Mouse (Mus musculus): ENCODE measurements around the gene P2ry12.

Gene P2ry12

DNA sequence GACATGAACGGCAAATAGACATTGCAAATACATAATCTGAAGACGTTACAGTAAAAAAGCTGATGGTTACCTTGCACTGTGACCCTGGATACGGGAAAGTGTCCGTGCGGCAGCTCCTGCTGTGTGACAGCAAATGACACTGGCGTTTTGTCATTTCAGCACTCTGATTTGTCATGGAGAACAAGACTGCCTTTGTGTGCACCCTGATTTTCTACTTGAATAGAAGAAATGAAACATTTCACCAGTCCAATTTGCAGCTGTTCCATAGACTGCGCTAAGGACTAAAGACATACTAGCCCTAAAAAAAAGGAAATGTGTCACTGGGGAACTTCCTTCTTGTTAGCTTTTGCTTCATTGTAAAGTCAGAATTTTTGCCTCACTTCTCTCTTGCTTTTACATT, at the start of gene P2ry12:
Gene P2ry12 (minus strand): TSS at position 168 of the 400 bp plus-strand sequence.
- no peak for DNase-seq (ENCODE audit: low spot score in 2 of 2)

DNA sequence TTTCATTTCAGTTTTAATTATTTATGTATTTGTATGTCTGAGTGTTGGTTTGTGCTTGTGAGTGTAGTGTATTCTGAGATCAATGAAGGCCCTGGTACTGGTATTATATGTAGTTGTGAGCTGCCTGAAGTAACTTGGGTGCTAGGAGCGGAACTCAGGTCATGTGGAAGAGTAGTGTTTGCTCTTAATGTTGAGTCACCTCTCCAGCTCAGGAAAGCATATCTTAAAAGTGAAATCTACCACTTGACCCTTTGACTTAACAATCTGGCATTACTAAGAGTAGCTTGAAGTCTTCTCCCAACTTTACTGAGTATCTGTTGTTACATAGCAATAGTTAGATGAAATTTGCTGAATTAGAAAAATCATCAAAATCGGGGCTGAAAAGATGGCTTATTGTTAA, 42.8 kb upstream of the P2ry12 start:
- no peak for DNase-seq (ENCODE audit: low spot score in 2 of 2)

DNA sequence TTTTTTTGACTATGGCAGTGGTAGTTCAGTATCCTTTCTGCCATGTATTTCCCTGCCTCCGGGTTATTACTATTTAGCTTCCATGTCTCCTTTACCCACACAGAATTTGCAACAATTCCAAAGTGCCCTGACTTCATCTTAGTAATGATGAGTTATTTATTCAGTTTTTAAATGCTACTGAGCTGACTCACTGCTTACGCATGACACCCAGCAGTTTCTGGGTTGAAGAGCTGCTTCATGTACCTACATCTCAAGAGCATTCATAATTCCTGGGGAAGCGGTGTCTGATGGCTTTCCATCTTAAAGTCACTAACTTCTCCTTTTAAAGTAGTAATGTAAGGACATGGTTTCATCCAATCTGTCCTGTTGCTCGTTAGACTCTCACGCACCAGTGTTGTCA, 42.3 kb upstream of the P2ry12 start:
- DNase-seq (ENCODE audit: low spot score in 2 of 2) = no peak

DNA sequence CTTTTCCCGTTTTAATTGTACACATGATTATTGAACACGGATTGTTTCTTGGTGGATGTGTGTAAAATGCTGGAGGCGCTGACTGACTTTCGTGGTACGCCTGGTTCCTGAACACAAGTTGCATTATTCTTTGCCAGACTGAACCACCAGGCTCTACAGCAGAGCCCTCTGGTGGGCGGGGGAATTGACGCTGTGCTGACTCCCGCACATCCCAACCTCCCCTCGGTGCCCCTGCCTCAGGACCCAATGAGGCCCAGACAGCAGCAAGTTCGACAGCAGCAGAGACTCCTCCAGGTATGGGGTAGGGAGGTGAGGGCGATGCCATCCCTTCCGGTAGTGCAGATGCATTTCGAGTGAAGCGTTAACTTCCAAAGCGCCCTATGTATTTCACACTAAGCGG, 35.0 kb upstream of the P2ry12 start:
- DNase-seq (ENCODE audit: low spot score in 2 of 2) = no peak

DNA sequence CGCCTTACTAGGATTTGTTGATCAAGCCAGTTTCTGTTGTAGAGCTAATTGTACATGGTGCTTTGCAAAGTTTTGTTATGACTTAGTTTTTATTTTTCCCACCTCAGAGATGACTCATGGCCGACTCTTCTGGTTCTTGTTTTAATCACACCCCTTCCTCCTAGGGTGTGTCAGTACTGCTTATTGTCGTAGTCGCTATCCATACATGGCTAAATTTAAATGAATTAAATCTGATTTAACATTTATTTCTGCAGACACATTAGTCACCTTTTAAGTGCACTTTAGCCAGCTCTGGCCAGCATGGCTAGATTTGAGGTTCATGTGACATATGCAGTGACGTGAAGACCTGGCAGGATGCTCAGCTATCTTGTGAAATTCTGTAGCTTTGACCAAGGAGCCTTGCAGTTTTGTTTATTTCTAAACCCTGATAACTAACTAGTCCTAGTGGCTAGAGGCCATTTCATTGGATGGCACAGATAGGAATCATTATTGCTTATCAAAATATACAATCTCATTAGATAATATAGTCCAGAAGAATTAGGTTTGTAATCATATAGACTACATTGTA, 34.0 kb upstream of the P2ry12 start:
- no peak for DNase-seq (ENCODE audit: low spot score in 2 of 2)

DNA sequence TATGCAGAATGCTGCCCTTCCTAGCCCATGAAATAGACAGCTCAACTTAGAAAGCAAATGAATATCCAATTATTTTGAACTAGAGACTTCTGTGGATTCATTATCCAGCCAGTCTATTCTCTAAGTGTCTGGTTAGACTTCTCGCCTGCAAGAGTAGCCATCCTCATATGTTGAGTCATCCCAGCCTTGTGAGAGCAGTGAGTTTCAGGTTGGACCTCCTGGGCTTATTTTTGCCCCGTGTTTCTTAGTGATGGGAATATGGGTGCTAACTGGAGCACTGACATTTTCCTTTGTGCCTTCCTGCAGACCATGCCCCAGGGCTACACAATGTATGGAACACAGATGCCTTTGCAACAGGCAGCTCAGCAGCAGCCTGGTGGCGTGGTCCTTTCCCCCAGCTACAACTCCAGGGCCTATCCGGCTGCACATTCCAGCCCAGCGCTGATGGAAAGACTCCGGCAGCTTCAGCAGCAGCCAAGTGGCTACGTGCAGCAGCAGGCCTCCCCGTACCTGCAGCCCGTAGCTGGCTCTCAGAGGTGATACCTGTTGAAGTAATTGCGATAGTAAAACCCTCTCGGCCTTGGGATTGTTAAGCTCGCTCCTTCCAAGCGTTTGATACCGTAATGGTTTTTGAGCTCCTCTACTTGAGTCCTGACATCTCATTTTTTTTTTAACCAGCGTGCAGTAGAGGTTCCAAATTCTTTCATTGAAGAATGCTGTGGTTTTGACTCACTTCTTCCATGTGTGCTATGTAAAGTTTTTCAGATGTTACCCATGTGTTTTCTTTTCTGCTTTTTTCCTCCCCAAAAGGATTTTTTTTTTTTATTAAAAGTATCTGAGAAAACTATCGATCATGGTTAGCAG, 33.3 kb upstream of the P2ry12 start:
- no peak for DNase-seq (ENCODE audit: low spot score in 2 of 2)

DNA sequence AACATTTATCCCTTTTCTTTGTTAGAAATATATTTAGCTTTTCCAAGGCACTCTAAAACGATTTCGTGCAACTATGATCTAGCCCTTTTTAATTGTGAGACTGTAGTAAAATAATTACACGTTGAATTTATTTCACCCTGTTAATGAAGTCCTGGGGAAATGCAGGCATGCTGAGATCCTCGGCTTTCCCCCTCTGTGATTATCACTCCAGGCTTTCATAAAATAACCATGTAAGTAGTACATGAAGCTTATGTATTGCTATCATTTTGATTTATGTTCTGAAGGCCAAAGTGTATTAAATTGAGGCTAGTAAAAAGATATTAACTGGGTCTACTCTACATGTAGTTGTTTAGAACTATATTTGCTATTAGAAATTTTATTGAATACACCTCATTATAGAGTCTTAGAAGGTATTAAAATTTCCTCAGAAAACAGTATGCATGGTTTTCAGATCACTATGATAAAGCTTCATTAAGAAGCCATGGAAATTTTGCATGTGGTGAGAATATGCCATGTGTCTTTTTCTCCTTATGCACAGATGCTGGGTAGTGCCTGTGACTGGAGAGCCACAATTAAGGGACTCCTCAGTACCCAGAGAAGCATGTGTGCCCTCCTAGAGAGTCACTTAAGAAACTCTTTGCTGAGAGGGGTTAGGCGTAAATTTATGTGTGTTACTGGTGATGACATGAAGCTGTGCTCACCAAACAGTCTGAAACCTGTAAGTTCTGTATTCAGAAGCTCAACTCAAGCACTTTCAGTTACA, 30.9 kb upstream of the P2ry12 start:
- DNase-seq (ENCODE audit: low spot score in 2 of 2) = no peak

DNA sequence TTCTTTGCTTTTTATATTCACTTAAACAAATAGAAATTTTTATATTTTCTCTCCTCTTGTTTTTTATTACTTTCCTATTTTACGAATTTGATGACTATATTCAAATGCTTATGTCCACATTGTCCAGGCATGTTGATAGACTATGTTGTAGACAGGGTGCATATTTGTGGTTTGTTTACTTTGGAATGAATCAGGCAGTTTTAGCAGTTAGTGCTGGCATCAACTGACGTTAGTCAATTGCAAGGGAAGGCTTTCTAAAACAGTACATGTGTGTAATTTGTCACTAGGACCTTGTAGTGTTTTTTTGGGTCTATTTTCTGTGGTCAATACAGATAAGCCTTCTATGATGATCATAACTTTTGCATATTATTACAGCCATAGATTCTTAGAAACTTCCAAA, 27.9 kb upstream of the P2ry12 start:
- no peak for DNase-seq (ENCODE audit: low spot score in 2 of 2)

DNA sequence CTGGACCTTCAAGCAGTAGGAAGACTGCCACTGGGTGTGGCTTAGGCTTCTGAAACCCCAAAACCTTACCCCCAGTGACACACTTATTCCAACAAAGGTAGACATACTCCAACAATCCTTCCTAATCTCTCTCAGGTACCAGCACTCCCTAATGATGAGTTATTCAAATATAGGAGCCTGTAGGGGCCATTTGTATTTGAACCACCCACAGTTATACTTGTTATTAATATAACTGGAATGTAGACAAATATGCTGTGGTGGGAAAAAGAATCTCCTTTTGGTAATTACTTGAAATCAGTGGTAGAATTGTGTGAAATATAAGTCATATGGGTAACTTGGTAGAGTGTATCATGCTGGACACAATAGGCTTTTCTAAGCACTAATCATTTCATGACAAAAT, 15.9 kb upstream of the P2ry12 start:
- DNase-seq (ENCODE audit: low spot score in 2 of 2) = no peak

DNA sequence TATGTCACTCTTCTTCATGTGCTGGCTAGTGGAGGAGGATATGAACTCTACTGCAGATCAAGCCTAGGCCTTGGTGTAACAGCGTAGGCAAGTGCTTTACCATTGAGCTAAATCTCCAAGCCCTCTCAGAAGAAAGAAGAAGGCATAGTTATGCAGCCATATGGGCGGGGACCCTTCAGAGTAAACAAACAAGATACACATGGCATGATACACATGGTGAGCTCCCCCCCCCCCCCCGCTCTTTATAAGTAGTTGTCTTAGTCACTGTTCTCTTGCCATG, 15.5 kb upstream of the P2ry12 start:
- no peak for DNase-seq (ENCODE audit: low spot score in 2 of 2)

DNA sequence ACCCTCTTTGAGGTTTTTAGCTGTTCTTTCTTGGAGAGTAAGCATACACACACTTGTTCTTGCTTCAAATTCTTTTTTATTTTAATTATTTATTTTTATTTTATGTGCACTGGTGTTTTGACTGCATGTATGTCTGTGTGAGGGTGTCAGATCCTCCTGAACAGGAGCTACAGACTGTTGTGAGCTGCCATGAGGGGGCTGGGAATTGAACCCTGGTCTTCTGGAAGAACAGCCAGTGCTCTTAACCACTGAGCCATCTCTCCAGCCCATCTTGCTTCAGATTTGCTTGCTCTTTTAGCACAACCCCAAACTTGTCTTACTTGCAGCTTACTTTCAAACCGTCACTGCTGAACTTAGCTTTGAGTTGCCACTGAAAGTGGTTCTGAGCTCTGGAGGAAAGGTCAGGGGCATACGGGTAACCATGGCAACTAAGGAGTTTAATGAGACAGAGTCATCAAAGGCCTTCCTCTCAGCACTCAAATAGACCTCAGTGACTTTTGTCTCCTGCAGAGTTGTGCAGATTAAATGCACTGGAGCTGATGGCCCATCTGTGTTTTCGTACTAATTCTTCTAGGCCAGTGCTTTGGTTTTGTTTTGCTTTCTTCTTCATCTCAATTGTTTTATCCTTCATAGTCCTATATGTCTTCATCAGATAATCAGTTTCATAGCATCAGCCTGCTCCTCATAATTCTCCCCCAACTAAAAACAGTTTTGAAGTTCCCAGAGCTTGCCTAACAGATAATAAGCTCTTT, 15.0 kb upstream of the P2ry12 start:
- no peak for DNase-seq (ENCODE audit: low spot score in 2 of 2)

DNA sequence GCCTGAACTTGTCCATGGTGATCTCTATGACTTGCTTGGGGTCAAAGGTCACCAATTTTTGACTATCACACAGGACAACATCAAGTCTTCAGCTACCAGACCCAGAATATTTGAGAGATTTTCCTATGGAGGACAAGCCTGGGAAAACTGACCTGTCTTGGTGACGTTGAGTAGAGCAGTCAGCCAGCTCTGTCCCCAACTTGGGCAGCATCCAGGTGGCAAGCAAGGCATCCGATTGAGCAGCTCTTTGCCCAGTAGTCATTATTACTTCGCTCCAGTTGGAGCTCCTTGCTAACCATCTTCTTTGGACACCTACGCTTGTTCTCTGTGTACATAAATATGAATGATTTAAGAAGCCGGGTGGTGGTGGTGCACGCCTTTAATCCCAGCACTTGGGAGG, 8.1 kb upstream of the P2ry12 start:
- DNase-seq (ENCODE audit: low spot score in 2 of 2) = no peak

DNA sequence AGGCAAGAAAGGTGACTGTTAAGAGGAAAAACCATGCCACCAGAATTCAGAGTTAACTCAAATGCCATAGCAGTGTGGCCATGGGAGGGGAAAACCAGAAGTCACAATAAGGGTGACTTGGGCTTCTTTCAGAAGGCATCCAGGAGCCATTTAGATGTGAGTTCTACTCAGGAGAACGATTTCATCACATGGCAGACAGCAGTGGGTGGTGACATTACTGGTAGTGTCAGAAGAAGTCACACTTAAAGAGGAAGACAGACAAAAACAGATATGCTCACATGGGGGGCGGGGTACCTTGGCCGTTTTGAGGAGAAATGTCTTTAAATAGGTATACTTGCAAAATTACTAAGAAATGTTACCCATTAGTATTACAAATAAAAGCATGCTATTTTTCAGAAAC, 1.3 kb upstream of the P2ry12 start:
- no peak for DNase-seq (ENCODE audit: low spot score in 2 of 2)

DNA sequence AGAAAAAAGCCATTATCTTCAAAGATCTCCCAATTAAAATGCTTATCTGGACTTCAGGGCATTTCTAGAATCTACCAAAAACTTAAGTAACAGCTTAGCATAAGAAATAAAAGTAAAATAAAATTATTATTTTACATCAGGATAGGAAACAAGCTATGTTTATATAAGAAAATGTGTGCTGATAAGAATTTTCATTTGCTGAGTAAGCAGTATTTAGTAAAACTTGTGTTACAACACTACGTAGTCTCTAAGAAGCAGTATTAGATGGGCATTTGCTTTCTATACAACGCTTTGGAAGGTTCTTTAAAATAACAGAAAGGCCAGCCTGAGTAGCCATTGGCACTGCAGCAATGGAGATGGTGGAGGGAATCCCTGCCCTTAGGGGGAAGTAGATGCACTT, 746 bp upstream of the P2ry12 start:
- DNase-seq (ENCODE audit: low spot score in 2 of 2) = no peak

DNA sequence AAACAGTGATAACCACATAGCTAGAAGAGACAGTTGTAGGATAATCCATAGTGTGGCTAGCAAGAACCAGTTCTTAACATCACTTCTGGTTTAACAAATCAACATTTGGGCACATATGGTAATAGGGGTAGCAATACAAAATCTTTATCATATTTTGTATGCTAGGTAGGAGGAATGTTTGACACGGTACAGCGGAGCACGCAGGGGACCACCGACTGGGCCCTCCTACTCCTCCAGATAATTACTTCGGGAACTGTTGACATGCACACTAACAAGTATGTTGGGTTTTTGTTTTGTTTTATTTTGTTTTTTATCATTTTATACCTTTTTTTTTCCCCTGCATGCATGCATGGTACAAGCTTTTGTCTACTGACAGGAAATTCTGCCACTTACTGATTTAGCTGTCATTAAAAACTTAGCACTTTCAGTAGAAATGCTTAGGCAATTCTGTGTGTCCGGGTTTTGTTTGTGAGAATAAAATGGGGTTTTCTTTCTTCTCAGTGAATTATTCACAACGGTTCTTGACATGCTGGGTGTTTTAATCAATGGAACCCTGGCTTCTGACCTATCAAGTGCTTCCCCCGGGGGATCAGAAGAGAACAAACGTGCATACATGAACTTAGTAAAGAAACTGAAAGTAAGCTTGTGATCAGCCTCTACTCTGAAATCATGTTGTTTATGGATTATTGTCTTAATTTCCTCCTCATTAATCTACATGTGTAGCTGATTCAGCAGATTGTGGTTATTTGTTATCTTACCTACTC, 780 bp downstream of the P2ry12 start:
- no peak for DNase-seq (ENCODE audit: low spot score in 2 of 2)

DNA sequence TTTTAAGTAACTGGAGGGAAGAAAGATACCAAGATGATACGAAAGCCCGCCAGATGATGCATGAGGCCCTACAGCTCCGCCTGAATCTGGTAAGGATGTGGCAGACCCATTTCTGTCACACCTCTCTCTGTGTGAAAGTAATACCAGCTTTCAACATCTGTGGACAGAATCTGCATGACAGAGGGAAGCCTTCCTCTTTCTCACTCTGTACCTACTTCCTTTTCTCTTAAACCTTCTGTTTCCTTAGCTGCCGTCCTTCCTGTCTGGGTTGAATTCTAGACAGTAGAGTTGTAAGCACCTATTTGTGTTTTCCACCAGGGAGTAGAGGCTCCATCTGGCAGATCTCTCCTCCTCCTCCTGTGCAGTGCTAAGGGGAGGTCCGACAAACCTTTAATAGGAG, 1.9 kb downstream of the P2ry12 start:
- DNase-seq (ENCODE audit: low spot score in 2 of 2) = no peak

DNA sequence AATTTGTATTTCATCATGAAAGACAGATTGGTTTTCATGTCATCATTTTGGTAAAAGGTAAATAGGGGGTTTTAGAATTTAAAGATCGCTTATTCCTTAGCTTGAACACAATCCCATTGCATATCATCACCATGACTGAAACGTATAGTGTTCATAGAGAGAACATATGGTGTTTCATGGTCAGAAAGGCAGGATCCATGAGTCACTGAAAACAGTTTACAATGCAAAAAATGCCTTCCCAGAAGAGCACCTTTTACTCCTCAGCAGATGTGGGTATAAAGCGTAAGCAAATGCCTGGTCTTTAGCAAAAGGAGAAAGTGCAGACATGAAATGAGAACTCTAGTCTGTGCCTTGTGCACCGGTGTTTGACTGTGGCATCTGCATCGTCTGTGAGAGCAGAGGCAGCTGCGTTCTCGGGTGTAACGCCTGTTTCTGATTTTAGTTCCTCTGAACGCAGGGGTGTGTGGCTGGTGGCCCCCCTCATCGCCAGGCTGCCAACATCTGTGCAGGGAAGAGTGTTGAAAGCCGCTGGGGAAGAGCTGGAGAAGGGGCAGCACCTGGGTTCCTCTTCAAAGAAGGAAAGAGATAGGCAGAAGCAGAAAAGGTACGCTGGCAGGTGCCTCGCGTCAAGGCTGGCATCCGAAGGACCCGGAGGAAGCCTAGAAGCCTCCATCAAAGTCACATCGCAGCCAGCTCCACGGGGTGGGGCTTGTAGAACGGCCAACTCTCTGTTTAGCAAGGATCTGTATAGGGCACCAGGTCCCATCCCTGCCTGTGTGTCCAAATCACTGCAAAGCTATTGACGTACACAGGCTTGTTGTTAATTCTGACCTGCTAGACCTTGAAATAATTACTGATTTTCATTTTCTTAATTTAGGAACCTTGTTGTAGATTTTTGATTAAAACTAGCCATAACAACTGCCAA, 4.7 kb downstream of the P2ry12 start:
- DNase-seq (ENCODE audit: low spot score in 2 of 2) = peak; percentile 22 to 34

DNA sequence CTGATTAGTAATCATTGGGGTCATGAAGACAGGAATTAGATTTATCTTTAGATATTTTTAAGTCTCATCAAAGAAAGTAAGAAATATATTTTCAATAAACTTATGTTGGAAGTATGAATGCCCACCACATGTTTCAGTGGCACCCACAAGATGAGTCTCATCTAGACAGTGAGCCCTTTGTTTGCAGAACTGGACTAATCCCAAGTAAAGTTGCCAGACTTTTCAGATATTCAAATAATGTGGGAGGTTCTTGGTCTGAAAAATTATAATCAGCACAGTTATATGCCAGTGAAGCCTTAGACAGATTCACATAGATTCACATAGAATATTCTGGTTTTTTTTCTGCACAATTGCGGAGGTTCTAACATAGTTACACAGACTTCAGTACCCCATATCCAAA, 12.2 kb downstream of the P2ry12 start:
- no peak for DNase-seq (ENCODE audit: low spot score in 2 of 2)

DNA sequence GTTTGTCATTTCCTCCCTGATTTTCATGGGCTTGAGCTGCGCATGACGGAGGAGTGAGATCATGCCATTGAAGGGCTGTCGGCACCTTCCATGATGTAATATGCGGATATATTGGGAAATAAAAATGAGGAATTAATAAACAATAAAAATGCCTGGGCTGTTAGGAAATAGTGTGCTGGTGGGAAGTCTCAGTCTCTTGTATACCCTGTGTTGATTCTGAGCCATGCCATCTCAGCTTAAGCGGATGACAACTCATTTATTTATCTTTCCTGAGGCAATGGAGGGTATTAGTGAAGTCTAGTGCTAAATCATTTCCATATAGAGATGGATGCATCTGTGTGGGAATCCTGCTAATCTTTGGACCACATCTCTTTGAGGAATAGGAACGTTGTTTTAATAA, 14.6 kb downstream of the P2ry12 start:
- no peak for DNase-seq (ENCODE audit: low spot score in 2 of 2)

DNA sequence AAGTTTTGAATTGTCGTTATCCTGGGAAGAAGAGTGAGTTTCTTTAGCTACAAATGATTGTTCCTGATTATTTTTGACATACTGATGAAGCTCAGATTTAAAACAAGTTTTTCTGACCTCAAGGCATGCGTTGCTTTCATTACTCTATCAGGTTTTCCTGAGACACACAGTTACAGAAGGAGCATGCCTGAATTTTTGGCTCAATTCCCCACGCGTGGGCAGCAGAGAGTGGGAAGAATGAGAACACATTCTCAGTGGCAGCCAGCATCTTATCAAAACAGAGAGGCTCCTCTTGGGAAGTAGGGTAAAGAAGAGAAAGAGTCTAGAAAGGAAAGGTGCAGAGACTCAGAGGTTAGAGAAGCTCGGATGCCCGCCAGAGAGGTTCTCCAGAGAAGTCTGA, 19.3 kb downstream of the P2ry12 start:
- DNase-seq (ENCODE audit: low spot score in 2 of 2) = no peak

DNA sequence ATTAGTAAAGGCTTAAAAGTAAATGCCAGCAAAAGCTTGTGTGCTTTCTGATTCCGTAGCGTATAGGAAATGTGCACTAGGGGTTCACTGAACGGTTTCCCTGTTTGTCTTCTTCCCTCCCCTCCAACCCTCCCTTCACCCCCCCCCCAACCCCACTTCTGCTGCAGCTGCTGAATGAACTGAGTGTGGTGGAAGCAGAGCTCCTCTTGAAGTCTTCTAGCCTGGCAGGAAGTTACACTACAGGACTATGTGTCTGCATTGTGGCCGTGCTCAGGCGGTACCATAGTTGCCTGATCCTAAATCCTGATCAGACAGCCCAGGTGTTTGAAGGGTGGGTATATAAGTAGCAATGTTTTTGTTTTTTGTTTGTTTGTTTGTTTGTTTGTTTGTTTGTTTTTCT, 27.8 kb downstream of the P2ry12 start:
- no peak for DNase-seq (ENCODE audit: low spot score in 2 of 2)

Data from spleen, postnatal 14 days (tissue).